Mouse (Mus musculus) CH12.LX (cell line): ENCODE data around the gene Olfr149. TPM values are rescaled to one million over a fixed set of nuclear protein-coding genes. Genes with fewer than 3 reads are reported as not detected.

Source experiments
- DNase-seq: peaks from one replicate; pipeline ENCODE4 v3.0.0-alpha.2; 2013; ENCODE audit errors: extremely low read depth
- H3K27ac ChIP-seq: 2 replicates; pipeline ENCODE4 v1.5.1; 2012; ENCODE audit warnings: low read depth, mild to moderate bottlenecking, control low read depth, moderate library complexity; ENCODE audit not compliant: insufficient read depth
- H3K27me3 ChIP-seq: replicated peaks from 2 replicates; pipeline ENCODE3; 2012; ENCODE audit warnings: inconsistent platforms
- H3K36me3 ChIP-seq, 2 experiments: replicated peaks in 1 of 2; 2 replicates each; pipeline versions ENCODE3 to v1.6.1; 2012; ENCODE audit warnings: inconsistent platforms in 1 of 2, low read length in 1 of 2, mild to moderate bottlenecking in 1 of 2, mixed read lengths in 1 of 2, moderate library complexity in 1 of 2; ENCODE audit not compliant: control insufficient read depth in 1 of 2, insufficient read depth in 1 of 2
- H3K4me1 ChIP-seq, 2 experiments: 2 replicates each; pipeline ENCODE4 v1.6.1; 2012; ENCODE audit warnings: inconsistent platforms in 1 of 2, moderate library complexity in 1 of 2; ENCODE audit not compliant: insufficient read depth in 2 of 2, control insufficient read depth in 1 of 2
- H3K4me2 ChIP-seq: 2 replicates; pipeline ENCODE4 v1.6.1; 2012; ENCODE audit warnings: low read depth, mild to moderate bottlenecking, control low read depth; ENCODE audit not compliant: poor library complexity, insufficient read depth, severe bottlenecking
- H3K4me3 ChIP-seq, 3 experiments: fragments of 150-350 bp in 1 of 3; sonication (generic) in 1 of 3; replicated peaks in 1 of 3; 2 replicates each; pipeline versions ENCODE3 to v1.5.1; 2011 to 2012; ENCODE audit warnings: low read depth in 2 of 3, low read length in 2 of 3, mild to moderate bottlenecking in 2 of 3, moderate library complexity in 2 of 3, control low read depth in 1 of 3, improper control_type of control experiment in 1 of 3, inconsistent platforms in 1 of 3, mixed read lengths in 1 of 3; ENCODE audit not compliant: poor library complexity in 1 of 3
- H3K79me2 ChIP-seq: replicated peaks from 2 replicates; pipeline ENCODE4 v1.6.1; 2012; ENCODE audit warnings: mild to moderate bottlenecking, moderate library complexity; ENCODE audit not compliant: control insufficient read depth, poor library complexity, insufficient read depth, severe bottlenecking; ENCODE audit errors: extremely low read depth
- H3K9ac ChIP-seq: 2 replicates; pipeline ENCODE4 v1.6.1; 2012; ENCODE audit warnings: low read depth, mild to moderate bottlenecking, control low read depth, moderate library complexity; ENCODE audit not compliant: insufficient read depth
- H3K9me3 ChIP-seq: replicated peaks from 2 replicates; pipeline ENCODE3; 2012; ENCODE audit warnings: low read length, inconsistent platforms, mixed read lengths
- CHD1 ChIP-seq: IDR thresholded peaks from 2 replicates; pipeline ENCODE4 v1.6.1; 2012; ENCODE audit warnings: low read depth, low read length, improper control_type of control experiment, inconsistent platforms
- CHD2 ChIP-seq: IDR thresholded peaks from 2 replicates; pipeline ENCODE4 v1.6.1; 2011; ENCODE audit warnings: low read length, improper control_type of control experiment
- CTCF ChIP-seq, 2 experiments: IDR thresholded peaks in 1 of 2; conservative IDR thresholded peaks in 1 of 2; 2 replicates each; pipeline ENCODE4 v1.5.1; 2011 to 2012; ENCODE audit warnings: low read depth in 2 of 2, low read length in 2 of 2, improper control_type of control experiment in 1 of 2, inconsistent platforms in 1 of 2, mild to moderate bottlenecking in 1 of 2, moderate library complexity in 1 of 2
- ELF1 ChIP-seq: IDR thresholded peaks from 2 replicates; pipeline ENCODE4 v1.6.1; 2014; ENCODE audit warnings: low read depth, mild to moderate bottlenecking, inconsistent platforms, low read length, improper control_type of control experiment
- ETS1 ChIP-seq: conservative IDR thresholded peaks from 2 replicates; pipeline ENCODE4 v1.6.1; 2012; ENCODE audit warnings: low read depth, mild to moderate bottlenecking, inconsistent platforms, low read length, improper control_type of control experiment, moderate library complexity
- JUND ChIP-seq: conservative IDR thresholded peaks from 2 replicates; pipeline ENCODE4 v1.6.1; 2011; ENCODE audit warnings: low read depth, low read length, improper control_type of control experiment
- KAT2A ChIP-seq: IDR thresholded peaks from 2 replicates; pipeline ENCODE4 v1.6.1; 2012; ENCODE audit warnings: low read length, improper control_type of control experiment, inconsistent platforms; ENCODE audit not compliant: insufficient replicate concordance
- MAFK ChIP-seq: IDR thresholded peaks from 2 replicates; pipeline ENCODE4 v1.6.1; 2011; ENCODE audit warnings: low read length, improper control_type of control experiment; ENCODE audit not compliant: insufficient replicate concordance
- MEF2A ChIP-seq: IDR thresholded peaks from 2 replicates; pipeline ENCODE4 v1.6.1; 2014; ENCODE audit warnings: low read depth, mild to moderate bottlenecking, inconsistent platforms, low read length, improper control_type of control experiment, borderline replicate concordance
- MYC ChIP-seq: IDR thresholded peaks from 2 replicates; pipeline ENCODE4 v1.6.1; 2011; ENCODE audit warnings: low read depth, mild to moderate bottlenecking, improper control_type of control experiment, low read length
- NELFE ChIP-seq: IDR thresholded peaks from 2 replicates; pipeline ENCODE4 v1.6.1; 2011; ENCODE audit warnings: low read depth, low read length, improper control_type of control experiment
- PAX5 ChIP-seq: IDR thresholded peaks from 2 replicates; pipeline ENCODE4 v1.6.1; 2012; ENCODE audit warnings: low read length, inconsistent platforms, mixed read lengths
- RAD21 ChIP-seq: IDR thresholded peaks from 2 replicates; pipeline ENCODE4 v1.6.1; 2011; ENCODE audit warnings: low read depth, mild to moderate bottlenecking, low read length, improper control_type of control experiment, moderate library complexity
- SIN3A ChIP-seq: IDR thresholded peaks from 2 replicates; pipeline ENCODE4 v1.6.1; 2012; ENCODE audit warnings: low read length, improper control_type of control experiment, inconsistent platforms
- SMC3 ChIP-seq: IDR thresholded peaks from 2 replicates; pipeline ENCODE4 v1.6.1; 2011; ENCODE audit warnings: low read depth, low read length, improper control_type of control experiment
- TCF12 ChIP-seq: IDR thresholded peaks from 2 replicates; pipeline ENCODE4 v1.6.1; 2014; ENCODE audit warnings: low read depth, mild to moderate bottlenecking, inconsistent platforms, low read length, improper control_type of control experiment
- UBTF ChIP-seq: IDR thresholded peaks from 2 replicates; pipeline ENCODE4 v1.6.1; 2012; ENCODE audit warnings: low read depth, mild to moderate bottlenecking, inconsistent platforms, low read length, improper control_type of control experiment, moderate library complexity
- USF1 ChIP-seq: IDR thresholded peaks from 2 replicates; pipeline ENCODE4 v1.6.1; 2014; ENCODE audit warnings: low read depth, mild to moderate bottlenecking, inconsistent platforms, low read length, improper control_type of control experiment
- ZC3H11A ChIP-seq: IDR thresholded peaks from 2 replicates; pipeline ENCODE4 v1.6.1; 2012; ENCODE audit warnings: low read depth, mild to moderate bottlenecking, inconsistent platforms, low read length, improper control_type of control experiment
- ZKSCAN1 ChIP-seq: IDR thresholded peaks from 2 replicates; pipeline ENCODE4 v1.6.1; 2012; ENCODE audit warnings: low read depth, inconsistent platforms, low read length, improper control_type of control experiment, borderline replicate concordance
- ZMIZ1 ChIP-seq: IDR thresholded peaks from 2 replicates; pipeline ENCODE4 v1.6.1; 2012; ENCODE audit warnings: low read depth, mild to moderate bottlenecking, inconsistent platforms, low read length, improper control_type of control experiment
- dilution Hi-C: fragments of 300-500 bp; cut with MboI; formaldehyde crosslinking; loops from 2 replicates; pipeline ENCODE4 v1.14.3; 2020; ENCODE audit warnings: low sequenced_read_pairs; ENCODE audit not compliant: extremely low pct_unique_long_range_greater_than_20kb, extremely low pct_ligation_motif_present
- in situ Hi-C: fragments of 300-500 bp; cut with MboI; formaldehyde crosslinking; loops from 3 replicates; pipeline ENCODE4 v1.14.3; 2019; ENCODE audit warnings: low sequenced_read_pairs, low pct_ligation_motif_present, low pct_unique_long_range_greater_than_20kb, mixed read lengths
- polyA plus RNA-seq: library from polyadenylated mRNA; unstranded; fragments of >175 nt; gene quantifications from 2 replicates; pipeline ENCODE4 v1.2.1, GENCODE M21; 2012; ENCODE audit warnings: low read depth; ENCODE audit not compliant: insufficient read length
- total RNA-seq, 2 experiments: library from RNA; depleted of rRNA; stranded (reverse); fragments of 300-350 nt in 1 of 2; fragments of >200 nt in 1 of 2; gene quantifications; 2 replicates each; pipeline ENCODE4 v1.2.3; 2012 to 2014

Gene Olfr149
- not detected in 2 replicates for total RNA-seq (2012; rRNA removed)
- total RNA-seq (2014; rRNA removed): not detected in 2 replicates
- polyA plus RNA-seq: not detected in 2 replicates

DNA sequence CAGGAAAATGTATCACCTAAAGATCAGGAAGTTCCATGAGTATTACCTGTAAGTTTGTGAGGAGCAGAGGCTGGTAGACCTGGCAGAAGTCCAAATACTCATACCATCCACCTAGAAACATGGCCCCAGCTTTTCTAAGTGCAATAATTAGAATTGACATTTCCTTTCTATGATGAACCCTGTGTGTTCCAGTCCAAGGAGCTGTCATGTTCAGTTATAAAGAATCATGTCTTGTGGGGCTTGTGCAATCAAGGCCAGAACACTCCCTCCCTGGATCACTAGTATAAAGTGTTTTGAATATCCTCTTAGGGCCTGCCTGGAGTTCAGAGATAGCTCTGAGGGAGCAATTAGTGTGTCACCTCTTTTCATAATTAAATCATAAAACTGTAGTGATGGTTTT lies at the start of gene Olfr149:
Gene Olfr149, minus strand, starts transcription at position 101 of the 400 bp plus-strand sequence.
- no peaks in the 10 kb centered on the region for H3K79me2 ChIP-seq
- H3K9ac ChIP-seq: no peak within 1 kb of the TSS
- H3K9me3 ChIP-seq: no peaks in the 10 kb centered on the region
- no peaks in the 10 kb centered on the region for H3K36me3 ChIP-seq
- H3K4me2 ChIP-seq: no peak within 1 kb of the TSS
- TF ChIP-seq CTCF (conservative IDR thresholded peaks at IDR 0.05 in 1 of 2, IDR thresholded peaks at IDR 0.05 in 1 of 2; ENCODE audit: low read depth in 2 of 2, low read length in 2 of 2): no peak
- no peak for TF ChIP-seq JUND
- TF ChIP-seq MYC: no peak
- TF ChIP-seq ZC3H11A: no peak
- no peak for TF ChIP-seq RAD21
- no peak for TF ChIP-seq TCF12
- no peak for TF ChIP-seq UBTF
- no peak for TF ChIP-seq MAFK
- no peak for TF ChIP-seq NELFE
- TF ChIP-seq CHD1: no peak
- TF ChIP-seq PAX5: no peak
- TF ChIP-seq ETS1: no peak
- TF ChIP-seq ZMIZ1: no peak
- no peak for TF ChIP-seq CHD2
- H3K27ac ChIP-seq: no peak within 1 kb of the TSS
- in situ Hi-C loops: no loop called here
- H3K4me3 ChIP-seq: no peak within 1 kb of the TSS
- dilution Hi-C loops: no loop called here
- H3K27me3 ChIP-seq: no peaks in the 10 kb centered on the region
- DNase-seq: no peak
- H3K4me1 ChIP-seq: peaks cover 0 to 7% of the 10 kb centered on the region in 2 experiments; a peak in 2 of 4 replicates

DNA sequence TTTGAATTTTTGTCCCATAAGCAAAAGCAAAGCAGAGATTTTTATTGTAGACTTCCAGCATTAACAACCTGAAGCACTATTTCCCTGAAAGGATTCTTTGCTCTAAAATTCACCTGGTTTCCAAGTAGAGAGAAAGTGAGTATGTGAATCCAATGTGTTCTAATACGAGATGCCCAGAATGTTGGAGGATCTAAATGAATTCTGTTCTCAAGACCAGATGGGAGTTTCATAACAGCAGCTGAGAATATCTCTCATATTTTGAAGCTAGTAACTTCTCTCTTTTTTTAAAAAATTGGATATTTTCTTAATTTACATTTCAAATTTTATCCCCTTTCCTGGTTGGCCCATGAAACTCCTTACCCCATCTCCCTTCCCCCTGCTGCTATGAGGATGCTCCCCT lies 39.5 kb upstream of the Olfr149 start:
- Histone ChIP-seq H3K79me2 (no peaks in the 10 kb centered on the region), H3K4me3 (no peak overlapping the region), H3K27me3 (no peaks in the 10 kb centered on the region), H3K27ac (no peak overlapping the region), H3K9ac (no peak overlapping the region), H3K4me2 (no peak overlapping the region), H3K36me3 (no peaks in the 10 kb centered on the region), H3K9me3 (no peaks in the 10 kb centered on the region), H3K4me1 (no peaks in the 10 kb centered on the region)
- dilution Hi-C loops (no loop called here), in situ Hi-C loops (no loop called here)
- no peak for DNase-seq
- TF ChIP-seq ZC3H11A (no peak), MEF2A (no peak), SMC3 (no peak), USF1 (no peak), SIN3A (no peak), ZKSCAN1 (no peak), CHD1 (no peak), TCF12 (no peak), ELF1 (no peak), KAT2A (no peak)
